Mouse (Mus musculus) hindbrain, embryonic 15.5 days (tissue): ENCODE measurements at regions not wholly inside any gene's neighbourhood (a gene's known extent, or its start where the extent isn't known, plus 50 kb on each side); places are given as distances from the start of the nearest gene placed in this dataset.

Source experiments
- ATAC-seq: fragments of 200-750 bp; cut with Nextera tagmentation; 2 replicates; pipeline ENCODE4 v1.8.0; 2017; ENCODE audit warnings: low read depth, moderate number of reproducible peaks, moderate TSS enrichment; ENCODE audit not compliant: low FRiP score
- H3K27ac ChIP-seq: fragments of 300-500 bp; sonication (generic); replicated peaks from 2 replicates; pipeline ENCODE4 v1.5.1; 2015; ENCODE audit warnings: mild to moderate bottlenecking, inconsistent platforms
- H3K27me3 ChIP-seq: fragments of 300-500 bp; sonication (generic); 2 replicates; pipeline ENCODE4 v1.6.1; 2015; ENCODE audit warnings: control low read depth, inconsistent platforms
- H3K36me3 ChIP-seq: fragments of 300-500 bp; sonication (generic); 2 replicates; pipeline ENCODE4 v1.6.1; 2015; ENCODE audit warnings: control low read depth, inconsistent platforms
- H3K4me1 ChIP-seq: fragments of 300-500 bp; sonication (generic); replicated peaks from 2 replicates; pipeline ENCODE4 v1.6.1; 2015; ENCODE audit warnings: control low read depth, inconsistent platforms
- H3K4me2 ChIP-seq: fragments of 300-500 bp; sonication (generic); 2 replicates; pipeline ENCODE4 v1.6.1; 2015; ENCODE audit warnings: moderate library complexity, mild to moderate bottlenecking, inconsistent platforms
- H3K4me3 ChIP-seq: fragments of 300-500 bp; sonication (generic); 2 replicates; pipeline ENCODE4 v1.5.1; 2015; ENCODE audit warnings: mild to moderate bottlenecking, inconsistent platforms
- H3K9ac ChIP-seq: fragments of 300-500 bp; sonication (generic); 2 replicates; pipeline ENCODE4 v1.6.1; 2015; ENCODE audit warnings: inconsistent platforms
- H3K9me3 ChIP-seq: fragments of 300-500 bp; sonication (generic); 2 replicates; pipeline ENCODE4 v1.6.1; 2016; ENCODE audit warnings: control low read depth, inconsistent platforms
- WGBS: fragments of 180-500 bp; shearing (Covaris S2); methylation state at CpG from one replicate; pipeline ENCODE4 v1.1.7; 2015; 5-methylcytosine and 5-hydroxymethylcytosine counted together

- no peaks in the 10 kb centered on the region for H3K4me1 ChIP-seq
- no peaks in the 10 kb centered on the region for H3K27me3 ChIP-seq
- no peak overlapping the region for H3K4me3 ChIP-seq
- peak; percentile 63; the same call in 1 of the 2 replicates for ATAC-seq
- H3K9ac ChIP-seq: no peak overlapping the region
- no peak overlapping the region for H3K27ac ChIP-seq
- H3K9me3 ChIP-seq: no peaks in the 10 kb centered on the region
- H3K36me3 ChIP-seq: no peaks in the 10 kb centered on the region
- WGBS: 77% methylated on average over 2 of the region's 2 CpGs
- H3K4me2 ChIP-seq: no peak overlapping the region
Observed at GRCm38 (mm10) chr8:37398957-37399356, 405.6 kb downstream of the AI429214 start.

DNA sequence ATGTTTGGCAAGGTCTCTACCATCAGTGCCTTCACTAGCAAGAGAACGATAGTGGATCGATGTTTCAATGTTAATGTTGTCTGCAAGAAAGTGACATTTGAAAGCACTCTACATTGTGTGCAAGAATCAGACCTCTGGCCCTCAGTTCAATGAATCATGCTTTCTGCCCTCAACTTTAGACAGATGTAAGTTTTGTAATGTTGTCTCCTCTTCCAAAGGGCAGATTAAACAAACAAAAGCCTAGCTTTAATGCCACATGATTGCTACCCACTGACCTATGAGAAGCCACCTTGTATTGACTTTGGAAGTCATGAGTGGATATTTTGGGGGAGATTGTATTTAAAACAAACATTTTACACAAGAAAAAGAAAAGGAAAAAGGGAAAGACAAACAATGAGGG, 429.2 kb downstream of the AI429214 start:
- no peak for ATAC-seq
- H3K4me3 ChIP-seq: no peak overlapping the region
- H3K27me3 ChIP-seq: no peaks in the 10 kb centered on the region
- H3K36me3 ChIP-seq: no peaks in the 10 kb centered on the region
- H3K4me1 ChIP-seq: no peaks in the 10 kb centered on the region
- no peak overlapping the region for H3K4me2 ChIP-seq
- WGBS: 68% methylated on average over 2 of the region's 2 CpGs
- no peaks in the 10 kb centered on the region for H3K9me3 ChIP-seq
- H3K9ac ChIP-seq: no peak overlapping the region
- no peak overlapping the region for H3K27ac ChIP-seq

DNA sequence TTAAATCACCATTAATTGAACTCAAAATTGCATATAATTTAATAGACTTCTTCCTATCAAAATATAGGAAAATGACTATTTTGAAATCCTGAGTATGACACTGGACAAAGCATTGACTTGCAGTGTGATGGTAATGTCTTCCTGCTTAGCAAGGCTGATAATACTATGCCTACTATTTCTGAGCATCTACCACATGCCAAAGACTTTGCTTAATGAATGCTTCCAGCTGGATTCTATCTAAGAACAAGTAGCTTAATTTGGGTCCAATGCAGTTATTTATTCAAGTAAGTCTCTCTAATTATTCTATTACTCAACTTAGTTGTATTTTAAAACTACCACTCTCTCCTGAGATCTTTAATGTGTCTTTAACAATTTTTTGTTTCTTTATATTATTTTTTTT, 431.2 kb downstream of the AI429214 start:
- Histone ChIP-seq H3K9me3 (no peaks in the 10 kb centered on the region), H3K27ac (no peak overlapping the region), H3K9ac (no peak overlapping the region), H3K4me1 (no peaks in the 10 kb centered on the region), H3K4me3 (no peak overlapping the region), H3K27me3 (no peaks in the 10 kb centered on the region), H3K4me2 (no peak overlapping the region), H3K36me3 (no peaks in the 10 kb centered on the region)
- no peak for ATAC-seq

DNA sequence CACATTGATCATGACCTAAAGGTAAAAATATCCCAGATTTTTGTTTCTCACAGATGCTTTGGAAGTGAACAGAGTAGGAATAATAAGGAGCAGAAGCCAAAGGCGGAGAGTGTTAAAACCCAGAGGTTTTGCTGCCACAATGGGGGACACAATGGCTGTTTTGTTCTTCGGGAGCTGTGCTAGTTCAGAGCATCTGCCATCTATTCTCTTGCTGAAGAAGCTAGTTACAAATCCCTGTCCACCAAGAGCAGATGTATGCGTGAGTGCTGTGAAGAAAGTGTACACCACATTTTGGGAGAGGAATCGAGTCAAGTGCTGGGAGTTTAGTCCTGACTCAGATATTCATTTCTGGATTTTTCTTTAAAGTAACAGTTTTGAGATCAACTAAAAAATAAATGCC, 435.4 kb downstream of the AI429214 start:
- H3K4me2 ChIP-seq: no peak overlapping the region
- WGBS: 48% methylated on average over 4 of the region's 4 CpGs
- no peak for ATAC-seq

GRCm38 (mm10) chr8:37460551-37461154, 467.2 kb downstream of the AI429214 start:
- Histone ChIP-seq H3K4me3 (no peak overlapping the region), H3K4me1 (no peaks in the 10 kb centered on the region), H3K4me2 (no peak overlapping the region), H3K9ac (no peak overlapping the region), H3K27me3 (no peaks in the 10 kb centered on the region), H3K9me3 (no peaks in the 10 kb centered on the region), H3K27ac (no peak overlapping the region), H3K36me3 (no peaks in the 10 kb centered on the region)
- no peak for ATAC-seq
- WGBS: 57% methylated on average over 4 of the region's 4 CpGs

More for the DNA sequence above, 435.4 kb downstream of the AI429214 start:
- Histone ChIP-seq H3K4me1 (no peaks in the 10 kb centered on the region), H3K36me3 (no peaks in the 10 kb centered on the region), H3K4me3 (no peak overlapping the region), H3K9me3 (no peaks in the 10 kb centered on the region), H3K27me3 (no peaks in the 10 kb centered on the region), H3K9ac (no peak overlapping the region), H3K27ac (no peak overlapping the region)

DNA sequence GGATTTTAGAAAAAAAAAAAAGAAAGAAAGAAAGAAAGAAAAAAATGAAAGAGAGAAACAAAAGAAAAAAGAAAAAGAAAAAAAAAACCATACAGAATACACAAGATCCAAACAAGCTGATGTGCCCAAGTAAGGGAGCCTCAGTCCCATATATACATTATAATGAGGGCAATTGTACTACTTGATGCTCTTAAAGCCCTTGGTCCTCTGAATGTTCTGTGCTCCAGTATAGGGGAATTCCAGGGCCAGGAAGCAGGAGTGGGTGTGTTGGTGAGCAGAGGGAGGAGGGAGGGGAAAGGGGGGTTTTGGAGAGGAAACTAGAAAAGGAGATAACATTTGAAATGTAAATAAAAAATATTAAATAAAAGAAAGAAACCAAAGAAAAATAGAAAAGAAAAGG, 472.2 kb downstream of the AI429214 start:
- Histone ChIP-seq H3K36me3 (no peaks in the 10 kb centered on the region), H3K4me3 (no peak overlapping the region), H3K4me2 (no peak overlapping the region), H3K4me1 (no peaks in the 10 kb centered on the region), H3K27ac (no peak overlapping the region), H3K9ac (no peak overlapping the region), H3K27me3 (no peaks in the 10 kb centered on the region), H3K9me3 (no peaks in the 10 kb centered on the region)
- ATAC-seq: no peak

DNA sequence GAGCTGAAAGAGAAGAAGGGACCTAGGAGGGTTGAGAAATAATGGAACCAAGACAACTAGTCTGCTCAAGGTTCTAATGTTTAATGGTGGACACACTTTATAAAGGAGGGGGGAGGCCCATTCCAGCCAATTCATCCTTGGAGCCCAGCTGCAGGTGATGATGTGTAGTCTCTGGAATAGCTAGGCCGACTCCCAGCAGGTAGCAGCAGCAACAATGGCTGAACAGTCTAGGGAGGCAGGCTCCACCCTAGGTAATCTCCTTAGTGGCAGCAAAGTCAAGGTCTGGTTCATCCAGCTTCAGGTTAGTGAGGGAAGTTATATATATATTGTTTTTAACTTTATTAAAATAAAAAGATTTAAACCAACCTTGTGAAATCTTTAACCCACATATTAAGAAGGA, 474.3 kb downstream of the AI429214 start:
- Histone ChIP-seq H3K4me1 (no peaks in the 10 kb centered on the region), H3K36me3 (no peaks in the 10 kb centered on the region), H3K9me3 (no peaks in the 10 kb centered on the region), H3K4me2 (no peak overlapping the region), H3K27ac (no peak overlapping the region), H3K4me3 (no peak overlapping the region), H3K9ac (no peak overlapping the region), H3K27me3 (no peaks in the 10 kb centered on the region)
- 80% methylated on average over 1 of the region's 1 CpGs for WGBS
- ATAC-seq: no peak
